Mouse (Mus musculus): ENCODE data around the gene Aanat. TPM values are rescaled to one million over a fixed set of nuclear protein-coding genes. Genes with fewer than 3 reads are reported as not detected.
"Not testable (repeated sequence)": the region's sequence is repeated elsewhere in the genome, so short reads cannot be mapped to it uniquely, and the experiment has no call there.

Gene Aanat
- polyA plus RNA-seq, 1 experiment from 2014 or later = not detected

GRCm38 (mm10) chr11:116601166-116601565 is 14.9 kb downstream of the Aanat start:
- H3K27me3 ChIP-seq (replicated peaks; ENCODE audit: low read depth, poor library complexity, severe bottlenecking) = peaks cover 1% of the 10 kb centered on the region; the same call in 1 of the 2 replicates
- H3K36me3 ChIP-seq (replicated peaks) = peaks cover 44% of the 10 kb centered on the region
- DNase-seq (ENCODE audit: low spot score) = no peak
- H3K4me1 ChIP-seq = peaks cover 4% of the 10 kb centered on the region
- 92% methylated on average over 8 of the region's 8 CpGs for WGBS
- no peak overlapping the region for H3K27ac ChIP-seq (replicated peaks)
- H3K4me3 ChIP-seq = no peak overlapping the region
- H3K9me3 ChIP-seq = no peaks in the 10 kb centered on the region

GRCm38 (mm10) chr11:116602043-116602442 is 15.8 kb downstream of the Aanat start:
- peaks cover 41% of the 10 kb centered on the region for H3K36me3 ChIP-seq (replicated peaks)
- H3K4me1 ChIP-seq = peaks cover 7% of the 10 kb centered on the region
- H3K27ac ChIP-seq (replicated peaks) = no peak overlapping the region
- H3K27me3 ChIP-seq (replicated peaks; ENCODE audit: low read depth, poor library complexity, severe bottlenecking) = no peaks in the 10 kb centered on the region
- H3K4me3 ChIP-seq = no peak overlapping the region
- DNase-seq (ENCODE audit: low spot score) = no peak
- WGBS = 87% methylated on average over 8 of the region's 8 CpGs
- H3K9me3 ChIP-seq = no peaks in the 10 kb centered on the region

GRCm38 (mm10) chr11:116603339-116603738 is 17.1 kb downstream of the Aanat start:
- no peak for DNase-seq (ENCODE audit: low spot score)
- WGBS = 88% methylated on average over 10 of the region's 10 CpGs

GRCm38 (mm10) chr11:116604097-116604496 is 17.9 kb downstream of the Aanat start:
- no peak for DNase-seq (ENCODE audit: low spot score)
- no peak overlapping the region for H3K27ac ChIP-seq (replicated peaks)
- peaks cover 11% of the 10 kb centered on the region for H3K4me1 ChIP-seq
- 88% methylated on average over 12 of the region's 12 CpGs for WGBS
- peaks cover 27% of the 10 kb centered on the region for H3K36me3 ChIP-seq (replicated peaks)
- H3K9me3 ChIP-seq = no peaks in the 10 kb centered on the region
- H3K4me3 ChIP-seq = no peak overlapping the region
- no peaks in the 10 kb centered on the region for H3K27me3 ChIP-seq (replicated peaks; ENCODE audit: low read depth, poor library complexity, severe bottlenecking)

More at GRCm38 (mm10) chr11:116603339-116603738, 17.1 kb downstream of the Aanat start:
- H3K36me3 ChIP-seq (replicated peaks) = peaks cover 35% of the 10 kb centered on the region
- H3K27me3 ChIP-seq (replicated peaks; ENCODE audit: low read depth, poor library complexity, severe bottlenecking) = no peaks in the 10 kb centered on the region
- H3K27ac ChIP-seq (replicated peaks) = no peak overlapping the region
- no peak overlapping the region for H3K4me3 ChIP-seq
- no peaks in the 10 kb centered on the region for H3K9me3 ChIP-seq
- peaks cover 4% of the 10 kb centered on the region; the same call in 1 of the 2 replicates for H3K4me1 ChIP-seq

- Histone ChIP-seq H3K27ac (replicated peaks) (no peak overlapping the region; the same call in 1 of the 2 replicates), H3K4me3 (no peak overlapping the region), H3K4me1 (peaks cover 21% of the 10 kb centered on the region), H3K36me3 (replicated peaks) (peaks cover 17% of the 10 kb centered on the region), H3K27me3 (replicated peaks; ENCODE audit: low read depth, poor library complexity, severe bottlenecking) (no peaks in the 10 kb centered on the region), H3K9me3 (no peaks in the 10 kb centered on the region)
- no peak for DNase-seq (ENCODE audit: low spot score)
- WGBS = 89% methylated on average over 3 of the region's 3 CpGs
These were observed 21.5 kb downstream of the Aanat start for GRCm38 (mm10) chr11:116607717-116608116.

GRCm38 (mm10) chr11:116609965-116610630 is 23.9 kb downstream of the Aanat start:
- Histone ChIP-seq H3K27ac (replicated peaks) (no peak overlapping the region), H3K4me3 (no peak overlapping the region), H3K27me3 (replicated peaks; ENCODE audit: low read depth, poor library complexity, severe bottlenecking) (no peaks in the 10 kb centered on the region), H3K4me1 (peaks cover 25% of the 10 kb centered on the region), H3K9me3 (no peaks in the 10 kb centered on the region), H3K36me3 (replicated peaks) (peaks cover 2% of the 10 kb centered on the region)
- 82% methylated on average over 15 of the region's 15 CpGs for WGBS
- DNase-seq (ENCODE audit: low spot score) = no peak

- H3K4me3 ChIP-seq; H3K27ac ChIP-seq (replicated peaks); H3K9me3 ChIP-seq; H3K36me3 ChIP-seq (replicated peaks); DNase-seq (ENCODE audit: low spot score); H3K27me3 ChIP-seq (replicated peaks; ENCODE audit: low read depth, poor library complexity, severe bottlenecking): not testable (repeated sequence)
- peaks cover 35% of the 10 kb centered on the region for H3K4me1 ChIP-seq
- WGBS = 90% methylated on average over 9 of the region's 9 CpGs
These were observed 24.9 kb downstream of the Aanat start for GRCm38 (mm10) chr11:116611168-116611567.

- WGBS = 91% methylated on average over 9 of the region's 9 CpGs
- Histone ChIP-seq H3K27ac (replicated peaks) (no peak overlapping the region), H3K4me3 (no peak overlapping the region), H3K4me1 (peaks cover 42% of the 10 kb centered on the region), H3K36me3 (replicated peaks) (no peaks in the 10 kb centered on the region; the same call in 1 of the 2 replicates), H3K27me3 (replicated peaks; ENCODE audit: low read depth, poor library complexity, severe bottlenecking) (no peaks in the 10 kb centered on the region), H3K9me3 (no peaks in the 10 kb centered on the region)
- DNase-seq (ENCODE audit: low spot score) = no peak
These were observed 25.7 kb downstream of the Aanat start for GRCm38 (mm10) chr11:116611883-116612282.

- no peaks in the 10 kb centered on the region for H3K27me3 ChIP-seq (replicated peaks; ENCODE audit: low read depth, poor library complexity, severe bottlenecking)
- no peak for DNase-seq (ENCODE audit: low spot score)
- WGBS = 84% methylated on average over 1 of the region's 1 CpGs
- peaks cover 44% of the 10 kb centered on the region for H3K4me1 ChIP-seq
- H3K9me3 ChIP-seq = no peaks in the 10 kb centered on the region
- H3K27ac ChIP-seq (replicated peaks) = no peak overlapping the region; the same call in 1 of the 2 replicates
- H3K4me3 ChIP-seq = no peak overlapping the region
- H3K36me3 ChIP-seq (replicated peaks) = no peaks in the 10 kb centered on the region; the same call in 1 of the 2 replicates
These were observed 26.3 kb downstream of the Aanat start for GRCm38 (mm10) chr11:116612554-116612953.

- H3K27ac ChIP-seq (replicated peaks) = no peak overlapping the region
- no peaks in the 10 kb centered on the region for H3K9me3 ChIP-seq
- peaks cover 50% of the 10 kb centered on the region for H3K4me1 ChIP-seq
- no peak for DNase-seq (ENCODE audit: low spot score)
- 93% methylated on average over 6 of the region's 6 CpGs for WGBS
- no peak overlapping the region for H3K4me3 ChIP-seq
- H3K27me3 ChIP-seq (replicated peaks; ENCODE audit: low read depth, poor library complexity, severe bottlenecking) = no peaks in the 10 kb centered on the region; the same call in 1 of the 2 replicates
- H3K36me3 ChIP-seq (replicated peaks) = no peaks in the 10 kb centered on the region; the same call in 1 of the 2 replicates
These were observed 27.0 kb downstream of the Aanat start for GRCm38 (mm10) chr11:116613234-116613633.

GRCm38 (mm10) chr11:116615735-116616437 is 29.7 kb downstream of the Aanat start:
- Histone ChIP-seq H3K4me3 (no peak overlapping the region), H3K36me3 (replicated peaks) (no peaks in the 10 kb centered on the region), H3K27me3 (replicated peaks; ENCODE audit: low read depth, poor library complexity, severe bottlenecking) (peaks cover 10% of the 10 kb centered on the region), H3K4me1 (peaks cover 48% of the 10 kb centered on the region), H3K27ac (replicated peaks) (peak overlapping the region; percentile 48; the same call in 1 of the 2 replicates), H3K9me3 (no peaks in the 10 kb centered on the region)
- 54% methylated on average over 15 of the region's 15 CpGs for WGBS
- peak; percentile 34 for DNase-seq (ENCODE audit: low spot score)

GRCm38 (mm10) chr11:116616438-116617118 is 30.3 kb downstream of the Aanat start:
- 76% methylated on average over 10 of the region's 10 CpGs for WGBS
- no peaks in the 10 kb centered on the region for H3K9me3 ChIP-seq
- H3K27ac ChIP-seq (replicated peaks) = peak overlapping the region; percentile 48

More at GRCm38 (mm10) chr11:116616438-116617118, 30.3 kb downstream of the Aanat start:
- Histone ChIP-seq H3K36me3 (replicated peaks) (no peaks in the 10 kb centered on the region), H3K4me3 (no peak overlapping the region), H3K4me1 (peaks cover 55% of the 10 kb centered on the region), H3K27me3 (replicated peaks; ENCODE audit: low read depth, poor library complexity, severe bottlenecking) (peaks cover 13% of the 10 kb centered on the region)
- DNase-seq (ENCODE audit: low spot score) = no peak
